Mouse (Mus musculus): Measurements from ENCODE around the gene Lcp2. TPM values are rescaled to one million over a fixed set of nuclear protein-coding genes. Genes with fewer than 3 reads are reported as not detected.
A peak's percentile ranks its signal among the peaks of the same experiment; 100 is the strongest.

Lcp2 gene
- polyA plus RNA-seq, 1 experiment: 118 TPM

DNA sequence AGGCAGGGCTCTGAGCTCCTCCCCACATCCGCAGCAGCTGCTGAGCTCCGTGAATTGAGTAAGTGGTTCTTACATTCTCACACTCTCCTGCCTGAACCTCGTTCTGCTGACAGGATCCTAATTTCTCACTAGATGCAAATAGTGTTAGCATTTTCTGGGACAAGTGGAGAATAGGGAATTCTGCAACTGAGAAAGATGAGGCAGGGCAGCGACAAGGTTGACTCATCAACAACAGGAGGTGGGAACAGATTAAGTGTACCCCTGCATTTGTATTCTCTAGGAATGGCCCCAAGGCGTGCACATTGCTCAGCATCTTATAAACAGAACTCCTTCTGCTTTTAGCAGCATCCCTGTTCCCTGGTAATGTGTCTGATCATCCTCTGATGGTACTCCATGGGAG is 6.7 kb upstream of the Lcp2 start:
- no peak for TF ChIP-seq POLR2A (IDR thresholded peaks at IDR 0.05; ENCODE audit: borderline replicate concordance, low read depth, low read length)
- no peak for TF ChIP-seq CTCF (IDR thresholded peaks at IDR 0.05; ENCODE audit: low read depth, low read length)
- Histone ChIP-seq H3K4me1 (ENCODE audit: control insufficient read depth, insufficient read depth, low read length) (peaks cover 26% of the 10 kb centered on the region), H3K4me3 (ENCODE audit: insufficient read depth, low read length) (no peak overlapping the region), H3K27ac (ENCODE audit: insufficient read depth, low read depth, low read length) (no peak overlapping the region)

DNA sequence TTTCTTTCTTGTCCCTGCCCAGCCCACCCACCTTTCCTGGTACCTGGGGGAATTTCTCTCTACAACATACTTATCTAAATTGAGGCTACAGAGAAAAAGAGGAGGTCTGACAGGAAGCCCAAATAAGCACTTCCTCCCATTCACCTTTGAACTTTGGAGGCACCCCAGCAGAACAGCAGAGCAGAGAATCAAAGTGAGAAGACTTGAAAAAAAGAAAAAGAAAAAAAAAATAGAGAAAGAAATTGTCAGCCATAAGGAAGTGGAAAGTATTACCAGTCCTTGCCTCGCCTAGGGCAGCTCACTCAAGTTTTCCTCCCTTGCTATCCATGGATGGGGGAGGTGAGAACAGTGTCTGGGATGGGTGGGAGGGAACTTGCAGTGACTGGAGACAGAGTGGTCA is 3.9 kb upstream of the Lcp2 start:
- no peak for TF ChIP-seq POLR2A (IDR thresholded peaks at IDR 0.05; ENCODE audit: borderline replicate concordance, low read depth, low read length)
- no peak for TF ChIP-seq CTCF (IDR thresholded peaks at IDR 0.05; ENCODE audit: low read depth, low read length)
- H3K27ac ChIP-seq (ENCODE audit: insufficient read depth, low read depth, low read length): no peak overlapping the region
- H3K4me3 ChIP-seq (ENCODE audit: insufficient read depth, low read length): no peak overlapping the region
- H3K4me1 ChIP-seq (ENCODE audit: control insufficient read depth, insufficient read depth, low read length): peaks cover 20% of the 10 kb centered on the region

DNA sequence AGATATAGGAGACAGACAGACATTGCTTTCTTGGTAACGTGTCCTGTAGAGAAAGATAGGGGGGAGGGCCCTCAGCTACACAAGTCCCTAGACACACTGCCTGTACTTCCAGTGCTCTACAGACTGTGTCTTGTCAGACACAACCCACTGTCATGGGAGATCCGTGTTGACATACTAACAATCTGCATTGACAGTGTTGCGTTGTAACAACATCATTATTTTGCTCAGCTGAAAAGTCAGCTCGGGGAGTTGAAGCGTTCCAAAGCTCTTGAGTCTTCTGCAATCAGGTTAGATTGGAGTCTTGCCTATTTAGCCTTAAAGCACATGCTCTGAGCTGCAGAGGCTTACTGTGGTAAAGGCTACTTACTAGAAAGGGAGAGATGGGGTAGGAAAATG is 820 bp downstream of the Lcp2 start:
- peak overlapping the region; percentile 90 for H3K27ac ChIP-seq (ENCODE audit: insufficient read depth, low read depth, low read length)
- H3K4me3 ChIP-seq (ENCODE audit: insufficient read depth, low read length): peak overlapping the region; percentile 75
- no peak for TF ChIP-seq CTCF (IDR thresholded peaks at IDR 0.05; ENCODE audit: low read depth, low read length)
- TF ChIP-seq POLR2A (IDR thresholded peaks at IDR 0.05; ENCODE audit: borderline replicate concordance, low read depth, low read length): no peak
- H3K4me1 ChIP-seq (ENCODE audit: control insufficient read depth, insufficient read depth, low read length): peaks cover 43% of the 10 kb centered on the region

- no peak for TF ChIP-seq POLR2A (IDR thresholded peaks at IDR 0.05; ENCODE audit: borderline replicate concordance, low read depth, low read length)
- TF ChIP-seq CTCF (IDR thresholded peaks at IDR 0.05; ENCODE audit: low read depth, low read length): no peak
- peak overlapping the region; percentile 90 for H3K27ac ChIP-seq (ENCODE audit: insufficient read depth, low read depth, low read length)
- H3K4me3 ChIP-seq (ENCODE audit: insufficient read depth, low read length): peak overlapping the region; percentile 75
- H3K4me1 ChIP-seq (ENCODE audit: control insufficient read depth, insufficient read depth, low read length): peaks cover 42% of the 10 kb centered on the region
These were observed 1.8 kb downstream of the Lcp2 start for GRCm38 (mm10) chr11:34048375-34049124.

DNA sequence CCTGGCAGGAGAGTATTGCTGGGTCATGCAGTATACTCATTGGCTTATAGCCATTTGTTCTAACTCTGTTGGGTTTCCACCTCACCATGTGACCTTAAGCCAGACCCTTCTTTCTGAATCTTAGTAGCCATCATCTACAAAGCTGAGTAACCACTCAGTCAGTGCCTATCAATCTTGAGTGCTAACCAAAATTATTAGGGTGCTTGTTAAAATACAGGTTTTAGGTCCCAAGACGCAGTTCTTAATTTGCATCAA is 2.3 kb downstream of the Lcp2 start:
- TF ChIP-seq POLR2A (IDR thresholded peaks at IDR 0.05; ENCODE audit: borderline replicate concordance, low read depth, low read length) (no peak), CTCF (IDR thresholded peaks at IDR 0.05; ENCODE audit: low read depth, low read length) (no peak)
- H3K27ac ChIP-seq (ENCODE audit: insufficient read depth, low read depth, low read length): peak overlapping the region; percentile 90; the same call in 1 of the 2 replicates
- peaks cover 47% of the 10 kb centered on the region for H3K4me1 ChIP-seq (ENCODE audit: control insufficient read depth, insufficient read depth, low read length)
- H3K4me3 ChIP-seq (ENCODE audit: insufficient read depth, low read length): peak overlapping the region; percentile 75

GRCm38 (mm10) chr11:34050063-34050462 is 3.3 kb downstream of the Lcp2 start:
- no peak for TF ChIP-seq CTCF (IDR thresholded peaks at IDR 0.05; ENCODE audit: low read depth, low read length)
- TF ChIP-seq POLR2A (IDR thresholded peaks at IDR 0.05; ENCODE audit: borderline replicate concordance, low read depth, low read length): no peak
- Histone ChIP-seq H3K4me3 (ENCODE audit: insufficient read depth, low read length) (peak overlapping the region; percentile 33), H3K27ac (ENCODE audit: insufficient read depth, low read depth, low read length) (no peak overlapping the region), H3K4me1 (ENCODE audit: control insufficient read depth, insufficient read depth, low read length) (peaks cover 57% of the 10 kb centered on the region)

- TF ChIP-seq POLR2A (IDR thresholded peaks at IDR 0.05; ENCODE audit: borderline replicate concordance, low read depth, low read length) (no peak), CTCF (IDR thresholded peaks at IDR 0.05; ENCODE audit: low read depth, low read length) (no peak)
- H3K4me3 ChIP-seq (ENCODE audit: insufficient read depth, low read length): no peak overlapping the region
- no peak overlapping the region for H3K27ac ChIP-seq (ENCODE audit: insufficient read depth, low read depth, low read length)
- H3K4me1 ChIP-seq (ENCODE audit: control insufficient read depth, insufficient read depth, low read length): peaks cover 62% of the 10 kb centered on the region
These were observed 3.9 kb downstream of the Lcp2 start for GRCm38 (mm10) chr11:34050643-34051042.

GRCm38 (mm10) chr11:34053031-34053818 is 6.5 kb downstream of the Lcp2 start:
- peaks cover 73% of the 10 kb centered on the region for H3K4me1 ChIP-seq (ENCODE audit: control insufficient read depth, insufficient read depth, low read length)
- H3K4me3 ChIP-seq (ENCODE audit: insufficient read depth, low read length): no peak overlapping the region
- peak overlapping the region; percentile 70 for H3K27ac ChIP-seq (ENCODE audit: insufficient read depth, low read depth, low read length)
- no peak for TF ChIP-seq CTCF (IDR thresholded peaks at IDR 0.05; ENCODE audit: low read depth, low read length)
- TF ChIP-seq POLR2A (IDR thresholded peaks at IDR 0.05; ENCODE audit: borderline replicate concordance, low read depth, low read length): no peak

- no peak overlapping the region for H3K4me3 ChIP-seq (ENCODE audit: insufficient read depth, low read length)
- TF ChIP-seq CTCF (IDR thresholded peaks at IDR 0.05; ENCODE audit: low read depth, low read length): no peak
- peak overlapping the region; percentile 59 for H3K27ac ChIP-seq (ENCODE audit: insufficient read depth, low read depth, low read length)
- peaks cover 78% of the 10 kb centered on the region for H3K4me1 ChIP-seq (ENCODE audit: control insufficient read depth, insufficient read depth, low read length)
These were observed 7.5 kb downstream of the Lcp2 start for GRCm38 (mm10) chr11:34054031-34054727.

DNA sequence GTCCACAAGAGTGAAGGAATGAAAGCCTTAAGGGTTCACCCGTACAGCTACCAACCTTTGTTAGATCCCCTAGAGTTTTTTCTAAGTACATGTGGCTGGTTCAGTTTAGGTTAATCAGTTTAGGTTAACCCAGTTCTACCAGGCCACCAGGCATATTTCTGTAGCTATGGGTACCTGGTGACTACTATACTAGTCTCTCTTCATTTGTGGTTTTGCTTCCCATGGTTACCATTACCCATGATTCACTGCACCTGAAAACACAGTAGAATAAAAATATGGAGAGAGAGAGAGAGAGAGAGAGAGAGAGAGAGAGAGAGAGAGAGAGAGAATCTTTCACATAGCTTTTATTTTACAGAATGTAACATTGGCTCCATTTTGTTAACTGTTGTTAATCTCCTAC is 10.0 kb downstream of the Lcp2 start:
- no peak overlapping the region for H3K4me3 ChIP-seq (ENCODE audit: insufficient read depth, low read length)
- no peak for TF ChIP-seq POLR2A (IDR thresholded peaks at IDR 0.05; ENCODE audit: borderline replicate concordance, low read depth, low read length)
- TF ChIP-seq CTCF (IDR thresholded peaks at IDR 0.05; ENCODE audit: low read depth, low read length): no peak
- H3K27ac ChIP-seq (ENCODE audit: insufficient read depth, low read depth, low read length): no peak overlapping the region
- peaks cover 79% of the 10 kb centered on the region for H3K4me1 ChIP-seq (ENCODE audit: control insufficient read depth, insufficient read depth, low read length)

Data from bone marrow macrophage, adult 2 months (primary cell).